Mouse (Mus musculus): ENCODE data around the gene Tor2a. TPM values are rescaled to one million over a fixed set of nuclear protein-coding genes. Genes with fewer than 3 reads are reported as not detected.

Gene Tor2a
- total RNA-seq, 2 experiments from 2014 or later: 3.7 to 4.9 TPM

- intact Hi-C loops (cut with DNase I): no loop called here
- Histone ChIP-seq H3K27ac (no peak overlapping the region), H3K4me3 (peak overlapping the region; percentile 31; the same call in 1 of the 2 replicates)
- TF ChIP-seq CTCF (IDR thresholded peaks at IDR 0.05): no peak
- DNase-seq: no peak
These were observed 5.4 kb upstream of the Tor2a start for GRCm38 (mm10) chr2:32751665-32752033.

- no peak overlapping the region for H3K27ac ChIP-seq
These were observed 4.9 kb upstream of the Tor2a start for GRCm38 (mm10) chr2:32752181-32752580.

GRCm38 (mm10) chr2:32756674-32757055, 369 bp upstream of the Tor2a start:
- no peak for TF ChIP-seq CTCF (IDR thresholded peaks at IDR 0.05)
- DNase-seq: no peak
- Histone ChIP-seq H3K4me3 (peak overlapping the region; percentile 93), H3K27ac (peak overlapping the region; percentile 46; the same call in 1 of the 2 replicates)
- intact Hi-C loops (cut with DNase I): loop anchor here (1.0 kb wide), 1 partner anchor 42 kb away; no protein-coding TSS in a partner anchor

More at GRCm38 (mm10) chr2:32752181-32752580, 4.9 kb upstream of the Tor2a start:
- no peak for TF ChIP-seq CTCF (IDR thresholded peaks at IDR 0.05)
- H3K4me3 ChIP-seq: no peak overlapping the region
- intact Hi-C loops (cut with DNase I): no loop called here
- no peak for DNase-seq

- intact Hi-C loops (cut with DNase I): no loop called here
- TF ChIP-seq CTCF (IDR thresholded peaks at IDR 0.05): no peak
- Histone ChIP-seq H3K27ac (no peak overlapping the region), H3K4me3 (no peak overlapping the region)
- no peak for DNase-seq
These were observed 1.5 kb downstream of the Tor2a start for GRCm38 (mm10) chr2:32758503-32758902.

GRCm38 (mm10) chr2:32759001-32759400, 2.0 kb downstream of the Tor2a start:
- Histone ChIP-seq H3K27ac (no peak overlapping the region), H3K4me3 (no peak overlapping the region)
- intact Hi-C loops (cut with DNase I): no loop called here
- TF ChIP-seq CTCF (IDR thresholded peaks at IDR 0.05): no peak
- DNase-seq: no peak

GRCm38 (mm10) chr2:32761361-32761760, 4.3 kb downstream of the Tor2a start:
- Histone ChIP-seq H3K4me3 (no peak overlapping the region), H3K27ac (no peak overlapping the region)
- intact Hi-C loops (cut with DNase I): no loop called here
- DNase-seq: no peak
- TF ChIP-seq CTCF (IDR thresholded peaks at IDR 0.05): no peak

- H3K4me3 ChIP-seq: no peak overlapping the region
- H3K27ac ChIP-seq: no peak overlapping the region
- no peak for TF ChIP-seq CTCF (IDR thresholded peaks at IDR 0.05)
- DNase-seq: no peak
- intact Hi-C loops (cut with DNase I): no loop called here
These were observed 4.8 kb downstream of the Tor2a start for GRCm38 (mm10) chr2:32761859-32762258.

- Histone ChIP-seq H3K27ac (no peak overlapping the region), H3K4me3 (no peak overlapping the region)
- intact Hi-C loops (cut with DNase I): no loop called here
- TF ChIP-seq CTCF (IDR thresholded peaks at IDR 0.05): no peak
- no peak for DNase-seq
These were observed 6.3 kb downstream of the Tor2a start for GRCm38 (mm10) chr2:32763353-32763752.

- no peak overlapping the region for H3K4me3 ChIP-seq
- intact Hi-C loops (cut with DNase I): no loop called here
- no peak overlapping the region for H3K27ac ChIP-seq
- TF ChIP-seq CTCF (IDR thresholded peaks at IDR 0.05): no peak
- DNase-seq: no peak
These were observed 10.2 kb downstream of the Tor2a start for GRCm38 (mm10) chr2:32767241-32767640.

GRCm38 (mm10) chr2:32768661-32769285, 11.7 kb downstream of the Tor2a start:
- no peak overlapping the region for H3K4me3 ChIP-seq
- no peak for TF ChIP-seq CTCF (IDR thresholded peaks at IDR 0.05)
- DNase-seq: no peak
- intact Hi-C loops (cut with DNase I): no loop called here
- no peak overlapping the region for H3K27ac ChIP-seq

GRCm38 (mm10) chr2:32769327-32770085, 12.5 kb downstream of the Tor2a start:
- intact Hi-C loops (cut with DNase I): no loop called here
- H3K27ac ChIP-seq: no peak overlapping the region
- no peak overlapping the region for H3K4me3 ChIP-seq
- TF ChIP-seq CTCF (IDR thresholded peaks at IDR 0.05): no peak
- no peak for DNase-seq

GRCm38 (mm10) chr2:32771886-32772285, 14.9 kb downstream of the Tor2a start:
- Histone ChIP-seq H3K27ac (no peak overlapping the region), H3K4me3 (no peak overlapping the region)
- DNase-seq: no peak
- intact Hi-C loops (cut with DNase I): no loop called here
- TF ChIP-seq CTCF (IDR thresholded peaks at IDR 0.05): no peak

GRCm38 (mm10) chr2:32772626-32773279, 15.7 kb downstream of the Tor2a start:
- no peak overlapping the region for H3K27ac ChIP-seq
- no peak for DNase-seq
- intact Hi-C loops (cut with DNase I): no loop called here
- no peak overlapping the region for H3K4me3 ChIP-seq
- no peak for TF ChIP-seq CTCF (IDR thresholded peaks at IDR 0.05)

Measured in gastrocnemius, adult 2 months (tissue).